Mouse (Mus musculus) adrenal gland, postnatal 25 days (tissue): Measurements from ENCODE around the gene Esam. TPM values are rescaled to one million over a fixed set of nuclear protein-coding genes. Genes with fewer than 3 reads are reported as not detected.

Experiments
- DNase-seq: peaks from one replicate; pipeline ENCODE4 v3.0.0; 2021; ENCODE audit warnings: mixed read lengths
- long read RNA-seq: library from polyadenylated mRNA; stranded (forward); transcript quantifications from one replicate; pipeline ENCODE4 v2.0.0, GENCODE M21; 2021
- total RNA-seq: library from RNA; stranded (reverse); gene quantifications from 2 replicates; pipeline ENCODE4 v1.2.3, GENCODE M21; 2021

Esam gene
- total RNA-seq = 27.5 and 35.3 TPM in 2 replicates
- long read RNA-seq, transcript Esam-201 (7 exons, 1,865 nt) = major isoform, 30 of 43 reads
- long read RNA-seq, partial matches to known transcripts = 4 of 43 reads
- long read RNA-seq, other reads (novel, unspliced or antisense) = 9 of 43 reads

GRCm38 (mm10) chr9:37527396-37528224, at the start of gene Esam:
Esam (plus strand) TSS chr9:37528078.
- peak; percentile 77 for DNase-seq

- DNase-seq = no peak
Measured at GRCm38 (mm10) chr9:37485146-37485545, 42.7 kb upstream of the Esam start.

- DNase-seq = no peak
Measured at GRCm38 (mm10) chr9:37488041-37488440, 39.8 kb upstream of the Esam start.

- DNase-seq = peak; percentile 93
Measured at GRCm38 (mm10) chr9:37488611-37489396, 39.1 kb upstream of the Esam start, which contains the start of gene Msantd2. Msantd2 (plus strand) TSS chr9:37489319.

- DNase-seq = peak; percentile 41
Measured at GRCm38 (mm10) chr9:37489446-37490120, 38.3 kb upstream of the Esam start.

- no peak for DNase-seq
Measured at GRCm38 (mm10) chr9:37495761-37496160, 32.1 kb upstream of the Esam start.

GRCm38 (mm10) chr9:37496325-37496724, 31.6 kb upstream of the Esam start:
- DNase-seq = no peak

GRCm38 (mm10) chr9:37500201-37500600, 27.7 kb upstream of the Esam start:
- DNase-seq = no peak

- no peak for DNase-seq
Measured at GRCm38 (mm10) chr9:37501170-37501569, 26.7 kb upstream of the Esam start.

GRCm38 (mm10) chr9:37504348-37504747, 23.5 kb upstream of the Esam start:
- no peak for DNase-seq

GRCm38 (mm10) chr9:37506023-37506422, 21.9 kb upstream of the Esam start:
- DNase-seq = no peak

- DNase-seq = no peak
Measured at GRCm38 (mm10) chr9:37512097-37512496, 15.8 kb upstream of the Esam start.

- DNase-seq = no peak
Measured at GRCm38 (mm10) chr9:37514456-37514855, 13.4 kb upstream of the Esam start.

GRCm38 (mm10) chr9:37517467-37517866, 10.4 kb upstream of the Esam start:
- no peak for DNase-seq

- DNase-seq = no peak
Measured at GRCm38 (mm10) chr9:37518991-37519390, 8.9 kb upstream of the Esam start.

GRCm38 (mm10) chr9:37519995-37520394, 7.9 kb upstream of the Esam start:
- DNase-seq = no peak

- DNase-seq = no peak
Measured at GRCm38 (mm10) chr9:37525461-37525860, 2.4 kb upstream of the Esam start.

- DNase-seq = no peak
Measured at GRCm38 (mm10) chr9:37526443-37527395, 1.2 kb upstream of the Esam start.

- DNase-seq = no peak
Measured at GRCm38 (mm10) chr9:37528225-37528970, 520 bp downstream of the Esam start.
